Mouse (Mus musculus) thymus, adult 18-20 months (tissue): ENCODE measurements around the gene Tmem59l.

Source experiments
- DNase-seq, 2 experiments: peaks; one replicate each; pipeline ENCODE4 v3.0.0; 2022; ENCODE audit warnings: mixed read lengths in 2 of 2

Tmem59l gene

DNA sequence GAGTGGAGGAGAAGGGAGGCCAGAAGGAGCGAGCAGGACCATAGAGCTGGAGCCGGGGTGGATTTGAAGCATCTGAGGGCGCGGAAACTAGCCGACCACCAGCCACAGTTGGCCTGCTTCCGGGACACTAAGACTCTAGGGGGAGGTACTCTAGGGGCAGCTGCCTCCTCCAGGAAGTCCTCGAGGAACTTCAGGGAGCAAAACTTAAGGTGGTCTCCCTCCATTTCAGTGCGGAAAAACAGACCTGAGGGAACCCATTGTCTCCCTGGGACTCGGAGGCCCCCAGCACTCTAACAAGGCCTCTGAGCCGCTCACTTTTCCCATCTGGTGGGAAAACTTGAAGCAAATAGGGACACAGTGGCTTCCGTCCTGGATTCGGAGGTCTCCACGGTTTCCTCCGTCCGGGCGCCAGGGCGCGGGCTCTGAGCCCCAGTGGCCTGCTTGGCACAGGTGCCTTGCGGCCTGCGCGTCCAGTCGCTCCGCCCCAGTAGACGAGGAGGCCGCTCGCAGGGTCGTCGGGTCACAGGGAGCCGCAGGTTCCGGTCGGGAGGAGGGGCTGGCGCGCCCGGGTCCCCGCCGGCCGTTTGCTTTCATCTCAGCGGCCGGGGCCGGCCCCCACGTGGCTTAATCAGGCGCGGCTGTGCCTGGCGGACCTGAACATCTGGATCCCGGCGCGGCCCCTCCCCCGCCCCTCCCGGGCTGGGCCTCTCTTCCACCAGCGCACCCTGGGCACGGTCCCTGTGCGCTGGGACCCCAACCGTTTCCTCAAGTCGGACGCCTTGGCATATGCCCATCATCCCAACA, 1.0 kb upstream of the Tmem59l start:
- no peak for DNase-seq

DNA sequence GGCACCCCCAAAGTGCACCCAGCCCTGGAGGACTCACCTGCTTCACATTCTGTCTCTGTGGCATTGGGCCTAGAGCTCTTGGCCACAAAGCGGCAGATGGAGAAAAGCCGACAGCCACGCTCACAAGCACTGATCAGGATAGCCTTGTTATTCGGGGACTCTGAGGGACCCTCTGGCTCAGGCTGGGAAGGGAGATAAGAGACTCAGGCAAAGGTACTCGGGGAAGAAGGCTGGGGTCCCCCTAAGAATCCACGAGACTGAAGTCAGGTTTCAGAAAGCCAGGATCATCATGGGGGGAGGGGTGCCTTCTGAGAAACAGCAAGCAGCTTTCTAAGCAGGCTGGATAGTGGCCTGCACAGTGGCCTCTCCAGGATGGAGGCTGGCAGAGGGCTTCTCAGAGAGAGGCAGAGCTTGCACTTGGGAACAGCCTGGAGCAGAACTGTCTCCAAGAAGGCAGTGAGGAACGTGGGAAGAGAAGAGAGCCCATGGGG, 922 bp downstream of the Tmem59l start:
- DNase-seq: no peak

DNA sequence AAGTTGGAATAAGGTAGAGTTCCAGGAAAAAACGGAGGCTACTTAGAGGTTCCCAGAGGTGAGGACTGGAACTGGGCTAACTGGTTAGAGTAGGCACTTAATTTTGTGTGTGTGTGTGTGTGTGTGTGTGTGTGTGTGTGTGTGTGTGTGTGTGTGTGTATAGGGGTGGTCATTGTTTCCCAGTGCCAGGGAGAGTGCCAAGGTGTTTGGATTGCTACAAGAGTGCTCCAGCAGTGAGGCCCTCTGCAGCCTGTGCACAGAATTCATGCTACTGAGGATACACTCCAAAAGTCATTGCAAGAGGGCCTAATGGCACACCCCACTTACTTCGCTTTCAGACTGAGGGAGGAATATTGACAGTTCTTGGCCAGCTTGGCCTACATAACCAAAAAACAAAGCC, 4.2 kb downstream of the Tmem59l start:
- no peak for DNase-seq

DNA sequence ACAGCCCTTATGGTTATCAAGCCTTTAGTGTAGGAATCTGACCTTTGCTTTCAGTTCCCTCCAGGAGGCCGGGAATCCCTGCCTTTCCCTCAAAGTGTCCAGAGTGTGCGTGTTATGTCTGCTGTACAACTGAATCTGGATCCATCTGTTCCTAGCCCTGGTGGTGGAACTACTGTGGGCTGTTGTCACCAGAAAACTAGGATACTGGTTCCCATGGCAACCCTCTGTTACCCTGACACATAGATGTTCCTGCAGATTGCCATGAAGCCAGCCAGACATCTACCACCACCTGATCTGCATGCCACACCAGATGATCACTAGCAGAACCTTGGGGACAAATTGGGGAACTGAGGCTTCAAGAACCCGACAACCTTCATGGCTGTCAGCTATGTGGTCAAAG, 5.2 kb downstream of the Tmem59l start:
- no peak for DNase-seq

DNA sequence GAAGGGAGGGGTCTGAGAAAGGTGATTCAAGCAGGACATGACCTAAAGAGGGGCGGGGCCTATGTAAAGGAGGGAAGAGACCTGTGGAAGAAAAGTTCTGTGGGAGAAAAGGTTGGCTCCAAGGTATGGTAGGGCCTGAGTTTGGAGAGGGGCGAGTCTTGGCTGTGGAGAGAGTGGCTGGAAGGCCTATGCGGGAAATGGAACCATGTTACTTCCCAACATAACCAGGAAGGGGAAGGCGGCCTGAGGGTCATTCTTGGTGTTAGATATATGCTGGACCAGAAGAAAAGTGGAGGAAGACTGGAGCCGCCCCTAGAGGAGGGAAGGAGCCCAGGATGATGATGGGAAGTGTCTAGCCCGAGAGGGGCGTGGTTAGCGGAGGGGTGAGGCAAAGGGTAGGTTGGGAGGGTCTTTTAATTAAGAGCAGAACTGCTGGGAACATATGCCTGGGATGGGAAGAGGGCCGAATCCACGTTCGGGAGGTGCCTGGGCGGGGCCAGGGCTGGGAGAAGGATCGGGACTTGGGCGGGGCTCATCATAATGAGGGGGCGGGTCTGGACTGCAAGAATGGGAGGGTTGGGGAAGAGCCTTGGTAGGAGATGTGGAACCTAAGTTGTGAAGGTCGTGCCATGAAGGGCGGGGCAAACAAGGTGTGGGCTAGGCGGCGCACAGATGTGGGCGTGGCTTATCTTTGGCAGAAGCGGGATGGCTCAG, 9.7 kb downstream of the Tmem59l start:
- DNase-seq: no peak

DNA sequence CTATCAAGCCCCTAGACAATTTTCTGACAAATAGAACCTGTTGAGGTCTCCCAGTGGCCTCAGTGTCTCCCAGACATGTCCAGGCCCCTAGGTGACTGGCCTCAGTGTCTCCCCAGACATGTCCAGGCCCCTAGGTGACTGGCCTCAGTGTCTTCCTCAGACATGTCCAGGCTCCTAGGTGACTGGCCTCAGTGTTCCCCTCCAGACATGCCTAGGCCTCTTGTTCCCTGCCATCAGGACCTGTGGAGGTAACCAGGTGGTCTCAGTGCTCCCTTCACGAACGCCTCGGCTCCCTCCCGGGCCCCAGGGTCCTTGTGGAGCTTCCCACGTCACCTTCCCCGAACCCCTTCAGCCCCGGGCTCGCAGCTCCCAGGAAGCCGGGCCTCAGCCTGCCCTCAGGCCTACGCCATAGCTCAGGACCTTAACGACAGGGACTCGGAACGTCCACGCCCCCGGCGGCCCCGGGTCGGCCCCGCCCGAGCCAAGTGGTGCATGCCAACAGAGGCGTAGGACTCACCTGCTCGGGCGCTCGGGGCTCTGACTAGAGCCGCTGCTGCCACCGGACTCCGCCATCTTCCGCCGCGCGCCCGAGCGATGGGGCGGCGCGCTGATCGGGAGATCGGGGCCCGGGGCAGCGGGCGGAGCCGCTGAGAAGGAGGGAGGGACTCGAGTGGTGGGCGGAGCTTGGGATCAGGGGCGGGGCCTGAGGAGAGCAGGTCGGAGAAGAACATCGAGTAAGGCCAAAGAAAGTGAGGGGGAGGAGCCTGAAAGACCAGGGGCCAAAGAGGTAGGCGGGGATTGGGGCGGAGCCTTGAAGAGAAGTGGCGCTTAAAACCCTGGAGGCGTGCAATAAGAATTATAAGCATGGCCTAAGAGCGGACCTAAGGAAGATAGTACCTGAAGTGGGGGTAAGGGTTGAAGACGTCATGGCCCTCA, 10.6 kb downstream of the Tmem59l start, which contains the start of gene Klhl26:
Gene Klhl26 (minus strand): TSS at position 636 of the 936 bp plus-strand sequence.
- peak; percentile 85 to 89 for DNase-seq

DNA sequence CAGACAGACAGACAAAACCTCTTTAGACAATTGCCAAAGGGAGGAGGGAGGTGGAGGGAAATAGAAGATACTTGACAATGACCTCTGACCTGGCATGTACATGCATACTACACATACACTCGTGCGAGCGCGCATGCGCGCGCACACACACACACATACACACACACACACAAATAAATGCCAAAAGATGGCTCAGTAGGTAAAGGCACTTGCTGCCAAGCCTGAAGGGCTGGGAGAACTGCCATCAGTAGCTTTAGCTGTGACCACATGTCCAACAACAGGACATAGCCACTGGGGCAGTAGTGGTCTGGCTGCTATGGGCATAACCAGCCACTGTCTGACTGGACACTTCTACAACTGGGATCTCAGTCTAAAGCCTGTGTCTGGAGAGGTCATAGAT, 15.3 kb downstream of the Tmem59l start:
- no peak for DNase-seq

DNA sequence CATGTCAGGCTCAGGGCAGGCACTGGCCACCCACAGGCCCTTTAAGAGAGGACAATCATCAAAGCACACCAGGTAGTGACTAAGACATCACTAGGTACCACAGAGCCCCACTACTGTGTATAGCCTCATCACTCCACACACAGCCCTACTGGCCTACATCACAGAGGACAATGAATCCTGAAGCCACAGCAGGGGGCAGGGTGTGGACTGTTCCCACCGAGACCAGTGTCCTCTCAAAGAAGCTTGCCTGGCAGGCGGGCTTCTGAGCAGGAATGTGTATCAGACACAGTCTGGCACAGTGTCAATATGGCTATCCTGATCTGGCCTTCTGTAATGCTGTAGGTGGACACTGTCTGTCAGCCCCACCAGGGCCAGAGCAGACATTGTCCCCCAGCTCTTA, 17.2 kb downstream of the Tmem59l start:
- DNase-seq: no peak

DNA sequence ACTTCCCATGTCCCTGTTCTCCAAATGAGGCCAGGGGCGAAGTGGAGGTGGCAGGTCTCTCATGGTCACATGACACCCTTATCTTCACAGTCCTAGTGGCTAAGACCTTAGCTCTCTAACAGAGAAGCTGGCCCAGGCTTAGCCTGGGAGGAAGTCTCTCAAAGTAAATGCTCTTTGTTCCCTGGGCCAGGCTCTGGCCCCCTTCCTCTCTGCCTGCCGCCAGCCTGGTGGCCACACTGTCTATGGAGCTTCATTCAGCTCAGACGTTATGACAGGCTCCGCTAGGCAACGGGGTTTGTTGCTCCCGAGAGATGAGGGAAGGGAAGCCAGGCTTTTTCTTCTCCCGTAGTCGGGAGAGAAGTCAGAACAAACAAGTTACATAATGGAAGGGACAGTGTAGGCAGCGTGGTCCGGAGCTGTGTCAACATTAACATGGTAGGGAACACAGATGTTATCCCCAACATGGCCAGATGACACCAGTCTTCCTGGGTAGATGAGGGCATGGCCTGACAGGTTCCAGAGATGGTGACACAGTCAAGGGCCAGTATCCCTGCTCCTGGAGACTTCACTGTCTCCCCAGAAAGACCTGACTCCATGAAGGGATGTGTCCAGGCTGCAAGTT, 17.8 kb downstream of the Tmem59l start:
- DNase-seq: no peak

DNA sequence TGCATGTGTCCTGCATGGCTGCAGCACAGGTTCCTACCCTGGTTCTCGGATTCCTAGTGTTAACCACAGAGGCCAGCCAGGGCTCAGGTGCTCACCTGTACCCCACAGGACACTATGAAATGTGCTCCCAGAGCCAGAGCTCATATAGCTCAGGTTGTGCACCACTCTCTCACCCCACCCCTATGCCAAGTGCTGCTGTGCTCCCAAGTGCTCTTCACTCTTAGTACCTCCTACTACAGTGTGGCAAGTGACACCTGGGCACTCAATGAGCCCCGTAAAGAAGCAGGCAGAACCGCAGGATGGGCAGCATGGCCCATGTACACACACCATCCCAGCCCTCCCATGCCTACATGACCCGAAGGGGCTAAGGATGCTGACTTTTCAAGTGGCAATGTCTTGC, 18.4 kb downstream of the Tmem59l start:
- no peak for DNase-seq

DNA sequence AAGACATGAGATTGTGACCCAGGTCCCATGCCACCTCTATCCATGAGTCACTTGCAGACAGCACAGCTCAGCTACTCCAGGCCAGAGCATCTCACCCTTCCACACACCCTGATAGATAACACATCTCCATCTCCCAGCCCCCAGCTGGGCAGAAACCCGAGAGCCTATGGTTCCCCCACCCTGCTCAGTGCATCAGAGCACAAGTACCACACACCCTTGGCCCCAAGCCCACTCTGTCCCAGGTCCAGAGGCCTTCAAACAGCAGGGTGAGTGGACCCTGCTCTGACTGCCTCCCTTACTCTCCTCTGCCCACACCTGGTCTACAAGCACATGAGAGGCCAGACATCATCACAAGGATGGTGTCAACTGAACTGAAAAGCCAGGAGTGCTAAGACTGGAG, 19.3 kb downstream of the Tmem59l start:
- no peak for DNase-seq

DNA sequence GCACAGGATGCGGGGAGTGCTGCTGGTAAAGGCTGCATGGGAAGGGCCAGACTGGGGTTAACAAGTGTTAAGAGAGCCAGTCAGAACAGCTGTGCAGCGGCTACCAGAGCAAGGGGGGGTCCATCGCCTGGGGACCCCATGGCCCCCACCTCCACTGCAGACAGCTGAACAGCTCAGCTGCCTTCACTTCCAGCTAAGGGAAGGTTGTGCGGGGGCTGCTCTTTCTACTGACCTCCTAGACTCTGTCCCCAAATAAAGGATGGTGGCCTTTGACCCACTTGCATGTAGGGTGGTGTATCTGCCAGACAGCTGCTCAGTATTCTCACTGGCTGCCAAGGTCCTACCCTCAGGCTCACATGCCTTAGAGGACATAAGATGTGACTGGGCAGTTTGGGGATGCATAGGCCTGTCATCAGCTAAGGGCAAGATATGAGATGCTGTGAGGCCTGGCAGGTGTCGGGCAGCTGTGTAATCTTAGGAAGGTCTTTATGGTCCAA, 19.9 kb downstream of the Tmem59l start:
- DNase-seq: no peak

DNA sequence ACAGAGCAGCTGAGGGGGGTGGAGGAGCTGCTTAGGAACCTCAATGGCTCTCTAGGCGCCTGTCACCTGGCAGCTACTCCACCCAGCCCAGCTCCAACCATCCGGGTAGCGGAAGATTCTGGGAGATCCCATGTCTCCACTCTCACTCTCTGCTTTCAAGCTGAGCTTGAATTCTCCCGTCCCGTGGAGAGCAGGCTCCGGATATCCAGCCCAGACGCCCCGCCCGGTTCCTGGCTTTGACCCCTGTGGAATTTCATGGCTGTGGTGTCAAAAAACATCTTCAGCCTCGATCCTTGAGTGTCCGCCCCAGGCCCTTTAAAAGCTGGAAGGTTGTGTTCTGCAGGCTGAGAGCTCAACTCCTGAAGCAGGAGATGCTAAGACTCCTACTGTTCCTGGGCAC, 20.4 kb downstream of the Tmem59l start:
- DNase-seq: no peak

DNA sequence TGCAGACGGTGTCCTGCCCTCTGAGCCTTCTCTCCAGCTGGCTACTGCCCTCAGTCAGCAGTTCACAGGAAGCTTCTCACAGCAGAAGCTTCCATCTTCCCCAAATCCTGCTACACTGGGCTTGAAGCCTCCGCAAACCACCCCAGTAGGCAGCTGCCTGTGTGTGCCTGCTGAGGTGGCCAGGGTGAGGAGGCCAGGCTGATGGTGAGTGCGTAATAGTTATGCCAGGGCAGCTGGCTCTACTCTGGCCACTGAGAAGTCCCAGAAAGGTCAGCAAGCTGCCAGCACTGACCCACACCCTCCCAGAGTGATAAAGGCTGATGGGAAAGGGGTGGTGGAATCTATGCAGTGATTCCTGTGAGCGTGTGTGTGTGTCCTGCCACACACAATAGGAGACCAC, 20.9 kb downstream of the Tmem59l start:
- DNase-seq: no peak

DNA sequence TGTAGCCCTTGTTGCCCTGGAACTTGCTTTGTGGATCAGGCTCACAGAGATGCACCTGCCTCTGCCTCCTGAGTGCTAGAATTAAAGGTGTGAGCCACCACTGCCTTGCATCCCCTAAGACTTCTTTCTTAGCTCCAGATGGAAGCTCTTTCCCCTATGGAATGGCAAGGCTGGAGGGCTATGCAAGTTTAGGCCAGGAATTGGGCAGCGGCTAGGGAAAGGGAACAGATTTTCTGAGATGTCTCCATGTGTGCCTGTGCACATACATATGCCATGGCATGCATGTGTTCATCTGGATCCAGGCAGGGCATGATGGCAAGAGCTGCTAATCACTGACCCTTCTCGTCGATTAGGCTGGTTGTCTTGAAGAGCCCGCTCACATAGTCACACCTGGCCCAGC, 21.5 kb downstream of the Tmem59l start:
- no peak for DNase-seq

DNA sequence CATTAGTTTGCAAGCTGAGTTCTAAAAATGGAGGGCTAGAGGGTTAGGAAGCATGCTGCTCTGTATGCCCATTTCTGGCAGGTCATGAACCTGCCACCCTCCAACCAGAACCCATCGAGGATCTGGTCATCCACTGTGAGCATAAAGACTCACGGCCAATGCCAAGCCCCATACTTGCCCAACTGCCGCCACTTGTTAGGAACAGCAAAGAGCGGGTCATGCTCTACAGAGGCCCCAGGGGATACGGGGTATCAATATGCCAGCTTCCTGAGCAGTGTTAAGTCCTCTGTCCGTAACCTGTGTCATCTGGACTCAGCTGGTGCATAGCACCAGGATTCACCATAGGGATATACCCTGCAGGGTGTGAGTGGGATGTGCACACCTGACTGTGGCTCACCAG, 23.0 kb downstream of the Tmem59l start:
- DNase-seq: no peak

DNA sequence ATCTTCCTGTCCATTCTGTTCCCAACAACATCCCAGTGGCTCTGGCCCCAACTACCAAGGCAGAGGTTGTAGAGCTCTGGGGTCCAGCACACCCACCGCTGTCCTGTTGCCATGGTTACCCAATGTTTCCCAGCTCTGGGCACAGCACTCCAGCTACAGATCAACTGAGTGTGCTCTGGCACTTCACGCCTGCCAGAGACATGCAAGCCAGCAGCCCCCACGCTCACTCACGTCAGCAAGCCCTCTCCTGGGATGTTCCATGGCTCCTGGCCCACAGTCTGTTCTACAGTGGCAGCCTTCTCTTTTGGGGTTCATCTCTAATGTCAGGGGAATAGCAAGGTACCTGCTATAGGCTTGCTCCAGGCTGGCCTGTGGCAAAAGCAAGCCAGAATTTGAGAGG, 23.9 kb downstream of the Tmem59l start:
- DNase-seq: no peak

DNA sequence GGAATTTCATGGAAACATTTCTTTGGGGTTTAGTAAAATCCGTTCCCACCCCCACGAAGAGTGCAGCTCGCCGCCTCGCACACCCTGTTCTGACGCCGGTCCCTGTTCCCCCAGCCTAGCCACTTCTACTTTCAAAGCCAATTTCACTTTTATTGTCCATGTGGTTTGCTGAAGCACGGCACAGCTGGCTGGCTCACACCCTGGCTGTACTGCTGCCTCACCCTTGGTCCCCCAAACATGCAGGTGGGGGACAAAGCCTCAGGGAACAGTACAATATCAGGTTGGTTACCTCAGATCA, 24.7 kb downstream of the Tmem59l start:
- DNase-seq: no peak

DNA sequence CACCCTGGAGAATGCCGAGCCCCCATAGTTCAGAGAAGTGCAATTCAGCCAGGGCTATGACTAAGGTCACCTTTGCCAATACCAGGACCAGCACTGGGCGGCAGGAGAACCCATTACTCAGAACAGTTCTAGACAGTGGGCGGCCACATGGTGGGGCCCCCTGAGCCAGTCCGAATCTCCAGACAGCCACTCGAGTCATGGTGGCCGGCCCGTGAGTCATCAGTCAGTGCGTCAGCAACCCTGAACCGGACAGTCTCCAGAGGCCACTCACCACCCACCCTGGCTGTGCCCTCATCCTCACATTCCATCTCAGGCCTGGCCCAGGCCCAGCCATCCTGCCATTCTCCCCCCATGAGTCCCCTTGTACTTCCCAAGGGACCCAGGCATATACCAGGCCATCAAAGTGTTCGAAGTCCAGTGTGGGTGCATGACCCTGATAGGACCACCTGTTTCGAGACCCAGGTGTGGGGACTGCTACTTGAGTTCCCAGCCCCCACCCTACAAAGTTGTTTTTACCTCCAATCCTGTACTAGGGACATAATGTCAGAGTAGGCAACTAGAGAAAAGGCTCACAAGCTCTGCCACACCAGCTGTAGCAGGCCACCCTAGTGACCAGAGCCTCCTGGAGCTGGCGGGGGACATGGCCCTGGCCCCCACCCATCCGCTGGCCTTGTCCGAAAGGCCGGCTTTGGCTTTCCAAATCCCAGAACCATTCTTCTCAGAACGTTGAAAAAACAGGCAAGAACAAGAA, 25.2 kb downstream of the Tmem59l start:
- DNase-seq: no peak

DNA sequence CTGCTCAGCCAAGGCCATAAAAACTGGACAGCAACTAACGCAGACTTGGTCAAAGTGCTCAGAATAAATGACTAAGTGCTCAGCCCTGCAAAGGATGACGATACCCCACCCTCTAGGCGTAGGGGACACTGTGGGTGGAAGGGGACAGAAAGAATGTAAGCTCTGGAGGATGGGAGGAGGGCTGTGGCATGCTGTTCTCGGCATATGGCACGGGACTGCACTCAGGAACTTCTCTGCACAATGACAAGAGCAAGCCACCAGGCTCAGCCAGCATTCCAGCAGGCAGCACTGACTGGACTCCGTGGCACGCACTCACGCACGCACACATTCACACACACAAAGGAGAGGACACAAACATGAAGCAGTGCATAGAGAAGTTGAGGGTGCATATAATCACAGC, 26.6 kb downstream of the Tmem59l start:
- no peak for DNase-seq

DNA sequence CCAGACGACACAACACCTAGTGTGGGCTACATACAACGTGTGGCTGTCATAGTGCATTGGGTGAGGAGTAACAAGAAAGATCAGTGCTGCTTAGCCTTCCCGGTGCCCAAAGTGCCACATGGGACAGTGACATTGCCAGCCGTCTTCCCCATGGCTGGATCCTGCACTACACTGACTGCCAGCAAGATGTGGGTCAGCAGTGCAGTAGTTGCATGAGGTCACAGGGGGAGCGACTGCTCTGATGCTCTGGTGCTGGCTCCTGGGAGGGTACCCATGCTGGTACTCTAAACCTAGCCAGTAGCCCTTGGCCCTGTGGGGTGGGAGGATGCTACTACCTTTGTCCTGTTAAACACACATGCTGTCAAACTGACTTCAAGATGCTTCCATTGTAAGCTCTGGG, 27.0 kb downstream of the Tmem59l start:
- no peak for DNase-seq

DNA sequence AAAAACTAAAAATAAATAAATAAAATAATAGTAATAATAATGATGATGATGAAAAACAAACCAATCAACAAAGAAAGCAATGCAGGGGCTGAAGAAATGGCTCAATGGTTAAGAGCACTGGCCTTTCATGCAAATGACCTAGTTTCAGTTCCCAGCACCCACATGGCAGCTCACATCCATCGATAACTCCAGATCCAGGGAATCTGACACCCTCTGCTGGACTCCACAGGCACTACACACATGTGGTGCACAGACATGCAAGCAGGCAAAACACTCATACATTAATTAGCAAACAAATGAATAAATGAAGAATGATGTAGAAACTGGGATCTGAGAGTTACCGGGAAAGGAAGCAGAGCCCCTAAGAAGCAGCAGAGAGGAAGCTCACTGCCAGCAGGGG, 27.5 kb downstream of the Tmem59l start:
- no peak for DNase-seq
